Mouse (Mus musculus) CH12.LX (cell line): ENCODE data around the gene Nasp. TPM values are rescaled to one million over a fixed set of nuclear protein-coding genes. Genes with fewer than 3 reads are reported as not detected.

Experiments
- DNase-seq: peaks from one replicate; pipeline ENCODE4 v3.0.0-alpha.2; 2013; ENCODE audit errors: extremely low read depth
- H3K27ac ChIP-seq: 2 replicates; pipeline ENCODE4 v1.5.1; 2012; ENCODE audit warnings: low read depth, mild to moderate bottlenecking, control low read depth, moderate library complexity; ENCODE audit not compliant: insufficient read depth
- H3K27me3 ChIP-seq: replicated peaks from 2 replicates; pipeline ENCODE3; 2012; ENCODE audit warnings: inconsistent platforms
- H3K36me3 ChIP-seq, 2 experiments: replicated peaks in 1 of 2; 2 replicates each; pipeline versions ENCODE3 to v1.6.1; 2012; ENCODE audit warnings: inconsistent platforms in 1 of 2, low read length in 1 of 2, mild to moderate bottlenecking in 1 of 2, mixed read lengths in 1 of 2, moderate library complexity in 1 of 2; ENCODE audit not compliant: control insufficient read depth in 1 of 2, insufficient read depth in 1 of 2
- H3K4me1 ChIP-seq, 2 experiments: 2 replicates each; pipeline ENCODE4 v1.6.1; 2012; ENCODE audit warnings: inconsistent platforms in 1 of 2, moderate library complexity in 1 of 2; ENCODE audit not compliant: insufficient read depth in 2 of 2, control insufficient read depth in 1 of 2
- H3K4me2 ChIP-seq: 2 replicates; pipeline ENCODE4 v1.6.1; 2012; ENCODE audit warnings: low read depth, mild to moderate bottlenecking, control low read depth; ENCODE audit not compliant: poor library complexity, insufficient read depth, severe bottlenecking
- H3K4me3 ChIP-seq, 3 experiments: fragments of 150-350 bp in 1 of 3; sonication (generic) in 1 of 3; replicated peaks in 1 of 3; 2 replicates each; pipeline versions ENCODE3 to v1.5.1; 2011 to 2012; ENCODE audit warnings: low read depth in 2 of 3, low read length in 2 of 3, mild to moderate bottlenecking in 2 of 3, moderate library complexity in 2 of 3, control low read depth in 1 of 3, improper control_type of control experiment in 1 of 3, inconsistent platforms in 1 of 3, mixed read lengths in 1 of 3; ENCODE audit not compliant: poor library complexity in 1 of 3
- H3K79me2 ChIP-seq: replicated peaks from 2 replicates; pipeline ENCODE4 v1.6.1; 2012; ENCODE audit warnings: mild to moderate bottlenecking, moderate library complexity; ENCODE audit not compliant: control insufficient read depth, poor library complexity, insufficient read depth, severe bottlenecking; ENCODE audit errors: extremely low read depth
- H3K9ac ChIP-seq: 2 replicates; pipeline ENCODE4 v1.6.1; 2012; ENCODE audit warnings: low read depth, mild to moderate bottlenecking, control low read depth, moderate library complexity; ENCODE audit not compliant: insufficient read depth
- H3K9me3 ChIP-seq: replicated peaks from 2 replicates; pipeline ENCODE3; 2012; ENCODE audit warnings: low read length, inconsistent platforms, mixed read lengths
- CHD1 ChIP-seq: IDR thresholded peaks from 2 replicates; pipeline ENCODE4 v1.6.1; 2012; ENCODE audit warnings: low read depth, low read length, improper control_type of control experiment, inconsistent platforms
- CHD2 ChIP-seq: IDR thresholded peaks from 2 replicates; pipeline ENCODE4 v1.6.1; 2011; ENCODE audit warnings: low read length, improper control_type of control experiment
- CTCF ChIP-seq, 2 experiments: IDR thresholded peaks in 1 of 2; conservative IDR thresholded peaks in 1 of 2; 2 replicates each; pipeline ENCODE4 v1.5.1; 2011 to 2012; ENCODE audit warnings: low read depth in 2 of 2, low read length in 2 of 2, improper control_type of control experiment in 1 of 2, inconsistent platforms in 1 of 2, mild to moderate bottlenecking in 1 of 2, moderate library complexity in 1 of 2
- EP300 ChIP-seq: IDR thresholded peaks from 2 replicates; pipeline ENCODE4 v1.6.1; 2011; ENCODE audit warnings: low read length, improper control_type of control experiment
- HCFC1 ChIP-seq: IDR thresholded peaks from 2 replicates; pipeline ENCODE4 v1.6.1; 2012; ENCODE audit warnings: low read depth, mild to moderate bottlenecking, inconsistent platforms, low read length, improper control_type of control experiment
- IRF4 ChIP-seq: IDR thresholded peaks from 2 replicates; pipeline ENCODE4 v1.6.1; 2014; ENCODE audit warnings: low read depth, mild to moderate bottlenecking, inconsistent platforms, low read length, improper control_type of control experiment
- JUN ChIP-seq: IDR thresholded peaks from 2 replicates; pipeline ENCODE4 v1.6.1; 2011; ENCODE audit warnings: low read depth, mild to moderate bottlenecking, low read length, improper control_type of control experiment, moderate library complexity; ENCODE audit not compliant: insufficient read depth
- JUND ChIP-seq: conservative IDR thresholded peaks from 2 replicates; pipeline ENCODE4 v1.6.1; 2011; ENCODE audit warnings: low read depth, low read length, improper control_type of control experiment
- MAFK ChIP-seq: IDR thresholded peaks from 2 replicates; pipeline ENCODE4 v1.6.1; 2011; ENCODE audit warnings: low read length, improper control_type of control experiment; ENCODE audit not compliant: insufficient replicate concordance
- MAX ChIP-seq: IDR thresholded peaks from 2 replicates; pipeline ENCODE4 v1.6.1; 2011; ENCODE audit warnings: low read length, improper control_type of control experiment
- MAZ ChIP-seq: IDR thresholded peaks from 2 replicates; pipeline ENCODE4 v1.6.1; 2012; ENCODE audit warnings: low read depth, mild to moderate bottlenecking, inconsistent platforms, low read length, improper control_type of control experiment, moderate library complexity
- PAX5 ChIP-seq: IDR thresholded peaks from 2 replicates; pipeline ENCODE4 v1.6.1; 2012; ENCODE audit warnings: low read length, inconsistent platforms, mixed read lengths
- POLR2A ChIP-seq: IDR thresholded peaks from 2 replicates; pipeline ENCODE4 v1.6.1; 2011; ENCODE audit warnings: low read depth, mild to moderate bottlenecking, improper control_type of control experiment, low read length
- RAD21 ChIP-seq: IDR thresholded peaks from 2 replicates; pipeline ENCODE4 v1.6.1; 2011; ENCODE audit warnings: low read depth, mild to moderate bottlenecking, low read length, improper control_type of control experiment, moderate library complexity
- RCOR1 ChIP-seq: conservative IDR thresholded peaks from 2 replicates; pipeline ENCODE4 v1.6.1; 2012; ENCODE audit warnings: low read depth, mild to moderate bottlenecking, inconsistent platforms, low read length, improper control_type of control experiment
- SIN3A ChIP-seq: IDR thresholded peaks from 2 replicates; pipeline ENCODE4 v1.6.1; 2012; ENCODE audit warnings: low read length, improper control_type of control experiment, inconsistent platforms
- SMC3 ChIP-seq: IDR thresholded peaks from 2 replicates; pipeline ENCODE4 v1.6.1; 2011; ENCODE audit warnings: low read depth, low read length, improper control_type of control experiment
- UBTF ChIP-seq: IDR thresholded peaks from 2 replicates; pipeline ENCODE4 v1.6.1; 2012; ENCODE audit warnings: low read depth, mild to moderate bottlenecking, inconsistent platforms, low read length, improper control_type of control experiment, moderate library complexity
- USF1 ChIP-seq: IDR thresholded peaks from 2 replicates; pipeline ENCODE4 v1.6.1; 2014; ENCODE audit warnings: low read depth, mild to moderate bottlenecking, inconsistent platforms, low read length, improper control_type of control experiment
- ZNF384 ChIP-seq: IDR thresholded peaks from 2 replicates; pipeline ENCODE4 v1.6.1; 2012; ENCODE audit warnings: low read depth, low read length, improper control_type of control experiment, inconsistent platforms
- dilution Hi-C: fragments of 300-500 bp; cut with MboI; formaldehyde crosslinking; loops from 2 replicates; pipeline ENCODE4 v1.14.3; 2020; ENCODE audit warnings: low sequenced_read_pairs; ENCODE audit not compliant: extremely low pct_unique_long_range_greater_than_20kb, extremely low pct_ligation_motif_present
- in situ Hi-C: fragments of 300-500 bp; cut with MboI; formaldehyde crosslinking; loops from 3 replicates; pipeline ENCODE4 v1.14.3; 2019; ENCODE audit warnings: low sequenced_read_pairs, low pct_ligation_motif_present, low pct_unique_long_range_greater_than_20kb, mixed read lengths
- polyA plus RNA-seq: library from polyadenylated mRNA; unstranded; fragments of >175 nt; gene quantifications from 2 replicates; pipeline ENCODE4 v1.2.1, GENCODE M21; 2012; ENCODE audit warnings: low read depth; ENCODE audit not compliant: insufficient read length
- total RNA-seq, 2 experiments: library from RNA; depleted of rRNA; stranded (reverse); fragments of 300-350 nt in 1 of 2; fragments of >200 nt in 1 of 2; gene quantifications; 2 replicates each; pipeline ENCODE4 v1.2.3; 2012 to 2014

Gene Nasp
- total and polyA plus RNA-seq, 3 experiments, result 139 to 347 (median 308) TPM

DNA sequence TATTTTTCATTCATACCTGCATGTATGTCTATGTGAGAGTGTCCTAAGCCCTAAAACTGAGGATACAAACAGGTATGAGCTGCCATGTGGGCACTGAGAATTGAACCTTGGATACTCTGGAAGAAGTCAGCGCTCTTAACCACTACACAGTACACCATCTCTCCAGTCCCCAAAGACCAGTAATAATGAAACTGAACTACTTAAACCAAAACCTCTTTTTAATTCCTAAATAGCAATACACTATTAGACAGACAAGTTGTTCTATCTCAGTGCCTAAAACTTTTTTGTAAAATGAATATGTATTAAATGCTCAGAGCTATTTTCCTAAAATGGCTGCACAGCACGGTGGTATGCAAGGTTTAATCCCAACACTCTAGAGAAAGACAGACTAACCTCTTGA is 12.5 kb downstream of the Nasp start:
- H3K4me2 ChIP-seq, result peak overlapping the region; percentile 29; the same call in 1 of the 2 replicates
- H3K27ac ChIP-seq, result no peak overlapping the region
- H3K79me2 ChIP-seq, result peaks cover 42% of the 10 kb centered on the region
- no peak overlapping the region for H3K9ac ChIP-seq
- H3K9me3 ChIP-seq, result no peaks in the 10 kb centered on the region
- dilution Hi-C loops, result no loop called here
- no peaks in the 10 kb centered on the region for H3K27me3 ChIP-seq
- no peak overlapping the region for H3K4me3 ChIP-seq
- no peak for TF ChIP-seq ZNF384
- TF ChIP-seq RCOR1, result no peak
- peak; percentile 86 for TF ChIP-seq IRF4
- peak; percentile 86 for TF ChIP-seq JUND
- no peak for TF ChIP-seq CHD2
- TF ChIP-seq SIN3A, result no peak
- TF ChIP-seq RAD21, result no peak
- TF ChIP-seq EP300, result peak; percentile 69
- no peak for TF ChIP-seq POLR2A
- peak; percentile 64; the same call in 1 of the 2 replicates for TF ChIP-seq JUN
- TF ChIP-seq MAX, result no peak
- no peak for TF ChIP-seq SMC3
- no peak for TF ChIP-seq MAFK
- no peak for TF ChIP-seq CHD1
- TF ChIP-seq HCFC1, result no peak
- no peak for TF ChIP-seq USF1
- no peak for TF ChIP-seq PAX5
- TF ChIP-seq CTCF (conservative IDR thresholded peaks at IDR 0.05 in 1 of 2, IDR thresholded peaks at IDR 0.05 in 1 of 2; ENCODE audit: low read depth in 2 of 2, low read length in 2 of 2), result no peak
- TF ChIP-seq MAZ, result no peak
- TF ChIP-seq UBTF, result no peak
- TF ChIP-seq, all 38 proteins: peak for 4
- DNase-seq, result no peak
- peaks cover 0 to 16% of the 10 kb centered on the region in 2 experiments; a peak in 2 of 4 replicates for H3K4me1 ChIP-seq
- H3K36me3 ChIP-seq, result peaks cover 32 to 86% of the 10 kb centered on the region in 2 experiments
- in situ Hi-C loops, result no loop called here

DNA sequence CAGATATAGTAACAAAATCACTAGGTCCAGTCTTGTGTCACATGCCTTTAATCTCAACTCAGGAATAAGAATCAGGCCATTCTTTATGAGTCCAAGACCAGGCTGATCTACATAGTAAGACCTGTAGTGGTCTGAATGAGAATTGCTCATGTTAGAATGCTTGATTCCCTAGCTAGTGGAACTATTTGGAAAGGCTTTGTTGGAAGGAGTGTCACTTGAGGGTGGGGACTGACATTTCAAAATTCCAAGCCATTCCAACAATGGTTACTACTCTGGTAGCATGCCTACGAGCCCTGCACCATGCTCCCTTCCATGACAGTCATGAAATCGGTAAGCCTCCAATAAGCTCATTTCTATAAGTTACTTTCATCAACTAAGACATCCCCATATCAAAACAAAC is 15.1 kb downstream of the Nasp start:
- Histone ChIP-seq H3K79me2 (peaks cover 44% of the 10 kb centered on the region), H3K36me3 (peaks cover 43 to 87% of the 10 kb centered on the region in 2 experiments), H3K9ac (no peak overlapping the region), H3K27me3 (no peaks in the 10 kb centered on the region)
- in situ Hi-C loops, result no loop called here
- TF ChIP-seq ZNF384, result no peak
- TF ChIP-seq CTCF (conservative IDR thresholded peaks at IDR 0.05 in 1 of 2, IDR thresholded peaks at IDR 0.05 in 1 of 2; ENCODE audit: low read depth in 2 of 2, low read length in 2 of 2), result no peak
- no peak for TF ChIP-seq IRF4
- TF ChIP-seq SMC3, result no peak
- TF ChIP-seq, all 38 proteins: peak for 0
- H3K4me2 ChIP-seq, result no peak overlapping the region
- no peak for DNase-seq
- dilution Hi-C loops, result no loop called here
- H3K4me3 ChIP-seq, result no peak overlapping the region
- H3K27ac ChIP-seq, result no peak overlapping the region
- no peaks in the 10 kb centered on the region for H3K9me3 ChIP-seq
- H3K4me1 ChIP-seq, result peaks cover 0 to 16% of the 10 kb centered on the region in 2 experiments; a peak in 2 of 4 replicates
